Mouse (Mus musculus): ENCODE data around the gene Rps3.

Rps3 gene

DNA sequence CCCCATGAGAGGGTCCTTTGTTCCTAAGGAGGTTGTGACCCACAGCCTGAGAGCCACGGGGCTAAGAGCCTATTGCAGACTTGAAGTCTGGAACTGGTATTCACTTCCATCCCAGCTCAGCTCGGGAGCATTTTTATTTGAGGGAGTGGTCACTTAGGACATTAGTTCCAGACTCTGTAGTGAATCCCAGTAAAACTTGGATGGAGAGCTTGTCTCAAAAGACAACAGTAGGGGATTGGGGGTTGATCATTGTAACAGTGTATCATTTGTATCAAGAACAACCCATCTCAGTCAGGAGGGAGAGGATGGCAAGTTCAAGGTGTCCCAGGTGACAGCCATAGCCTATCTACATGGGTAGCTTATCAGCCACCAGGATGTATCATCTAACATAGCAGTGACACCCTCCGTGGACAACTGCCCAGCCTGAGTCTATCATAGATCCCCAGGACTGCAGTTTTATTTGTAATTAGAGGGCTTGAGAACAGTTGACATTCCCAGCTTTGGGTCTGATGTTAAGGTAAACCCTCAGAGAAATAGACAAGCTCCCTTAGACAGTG is 6.9 kb downstream of the Rps3 start:
- DNase-seq (ENCODE audit: low spot score in 2 of 2): no peak

DNA sequence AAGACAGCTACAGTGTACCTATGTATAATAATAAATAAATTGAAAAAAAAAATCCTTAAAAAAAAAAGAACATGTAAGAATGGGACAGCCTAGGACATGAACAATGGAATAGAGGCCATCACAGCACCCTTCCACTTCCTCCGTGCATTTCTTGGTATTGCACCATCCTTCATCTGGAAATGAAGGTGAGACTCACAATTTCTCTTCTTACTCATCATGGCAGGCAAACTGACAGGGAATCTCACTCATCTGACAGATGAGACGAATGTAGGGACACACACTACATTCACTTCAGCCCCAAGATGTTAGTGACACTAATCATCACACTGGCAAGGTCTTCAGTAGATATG is 8.0 kb downstream of the Rps3 start:
- DNase-seq (ENCODE audit: low spot score in 2 of 2): no peak

DNA sequence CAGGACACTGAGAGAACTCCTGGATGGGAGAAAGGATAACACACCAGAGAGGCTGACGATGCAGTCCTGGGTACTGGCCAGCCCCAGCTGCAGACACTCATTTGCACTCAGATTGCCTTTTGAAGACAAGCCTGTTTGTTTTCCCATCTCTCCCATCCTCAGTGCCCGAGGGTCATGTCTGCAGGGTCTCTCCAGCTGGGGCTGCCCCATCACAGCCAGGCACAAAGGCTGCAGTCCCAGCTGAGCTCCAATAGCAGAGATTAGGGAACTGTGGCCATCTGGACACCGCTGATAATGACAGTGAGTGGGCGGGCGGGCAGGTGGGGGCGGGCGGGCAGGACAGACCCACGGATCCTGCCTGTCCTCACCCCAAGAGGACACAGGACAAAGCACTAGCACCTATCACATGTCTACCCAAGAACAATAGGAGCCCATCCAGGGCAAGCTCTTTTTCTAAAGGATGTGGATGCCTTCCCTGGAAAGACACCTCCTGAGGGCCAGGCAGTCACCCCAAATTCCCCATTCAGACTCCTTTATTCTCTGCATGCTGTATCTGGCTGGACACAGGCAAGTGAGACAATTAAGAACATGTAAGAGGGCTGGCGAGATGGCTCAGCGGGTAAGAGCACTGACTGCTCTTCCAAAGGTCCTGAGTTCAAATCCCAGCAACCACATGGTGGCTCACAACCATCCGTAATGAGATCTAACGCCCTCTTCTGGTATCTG is 8.5 kb downstream of the Rps3 start:
- no peak for DNase-seq (ENCODE audit: low spot score in 2 of 2)

DNA sequence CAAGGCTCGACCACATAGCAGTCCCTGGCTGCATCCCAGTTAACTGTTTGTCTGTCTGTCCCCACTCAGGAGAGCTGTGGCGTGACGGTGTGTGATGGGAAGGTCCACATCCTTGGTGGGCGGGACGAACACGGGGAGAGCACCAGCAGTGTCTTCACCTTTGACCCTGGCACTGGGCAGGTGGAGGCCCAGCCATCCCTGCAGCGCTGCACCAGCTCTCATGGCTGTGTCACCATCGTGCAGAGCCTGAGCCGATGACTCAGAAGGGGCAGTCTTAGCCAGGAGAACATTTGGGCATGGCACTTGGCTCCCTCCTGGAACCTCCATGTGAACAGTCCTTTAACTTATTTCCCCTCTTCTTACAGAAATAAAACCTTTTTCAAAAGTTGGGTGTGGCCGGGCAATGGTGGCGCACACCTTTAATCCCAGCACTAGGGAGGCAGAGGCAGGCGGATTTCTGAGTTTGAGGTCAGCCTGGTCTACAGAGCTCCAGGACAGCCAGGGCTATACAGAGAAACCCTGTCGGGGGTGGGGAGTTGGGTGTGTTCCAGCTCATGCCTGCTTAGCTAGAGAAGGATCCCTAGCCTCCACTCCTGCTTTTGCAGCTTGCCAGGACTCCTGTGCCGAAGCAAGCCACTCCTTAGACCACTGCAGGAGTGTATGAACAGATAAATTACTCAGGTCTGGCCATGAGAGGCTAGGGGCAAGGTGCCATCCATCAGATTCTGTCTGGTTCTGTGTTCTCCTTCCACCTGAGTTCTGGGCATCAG is 9.7 kb downstream of the Rps3 start:
- DNase-seq (ENCODE audit: low spot score in 2 of 2): no peak

DNA sequence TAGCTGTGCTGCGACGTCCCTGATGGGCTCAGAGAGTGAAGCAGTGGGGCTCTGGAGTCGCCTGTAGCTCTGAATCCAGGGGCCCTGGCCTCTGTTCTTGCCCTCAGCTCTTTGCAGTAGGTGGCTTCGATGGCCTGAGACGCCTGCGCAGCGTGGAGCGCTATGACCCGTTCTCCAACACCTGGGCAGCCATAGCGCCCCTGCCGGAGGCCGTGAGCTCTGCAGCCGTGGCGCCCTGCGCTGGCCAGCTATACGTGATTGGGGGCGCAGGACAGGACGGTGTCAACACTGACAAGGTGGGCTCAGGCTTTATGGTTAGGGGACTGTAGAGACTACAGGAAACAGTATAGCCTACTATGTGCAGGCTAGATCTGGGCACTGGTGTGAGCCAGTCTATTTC is 12.0 kb downstream of the Rps3 start:
- no peak for DNase-seq (ENCODE audit: low spot score in 2 of 2)

DNA sequence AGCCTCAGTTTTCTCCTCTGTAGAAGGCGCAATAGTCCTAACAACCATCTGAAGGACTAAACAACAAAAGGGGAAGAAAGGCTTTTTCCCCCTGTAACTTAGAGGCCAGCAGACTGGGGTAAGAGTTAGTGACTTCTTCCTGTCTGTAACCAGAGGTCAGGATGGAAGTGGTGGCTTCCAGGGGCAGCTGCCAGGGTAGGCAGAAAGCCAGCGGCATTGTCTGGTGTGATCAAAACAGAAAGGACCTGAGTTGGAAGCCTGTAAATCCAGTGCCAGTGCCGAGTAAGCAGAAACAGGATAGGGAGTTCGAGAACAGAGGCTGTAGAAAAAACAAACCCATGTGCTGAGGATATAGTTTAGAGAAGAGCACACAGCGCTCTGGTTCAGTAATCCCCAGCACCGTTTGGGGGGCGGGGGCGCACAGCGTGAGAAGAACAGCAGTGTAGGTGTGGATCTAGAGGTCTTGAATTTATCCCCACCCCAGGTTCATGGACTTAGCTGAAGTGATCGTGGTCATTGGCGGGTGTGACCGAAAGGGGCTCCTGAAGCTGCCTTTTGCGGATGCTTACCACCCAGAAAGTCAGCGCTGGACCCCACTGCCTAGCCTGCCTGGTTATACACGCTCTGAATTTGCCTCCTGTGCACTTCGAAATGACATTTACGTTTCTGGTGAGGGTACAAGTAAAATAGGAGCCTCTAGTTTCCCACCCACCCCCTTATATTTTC is 13.7 kb downstream of the Rps3 start:
- DNase-seq (ENCODE audit: low spot score in 2 of 2): no peak

DNA sequence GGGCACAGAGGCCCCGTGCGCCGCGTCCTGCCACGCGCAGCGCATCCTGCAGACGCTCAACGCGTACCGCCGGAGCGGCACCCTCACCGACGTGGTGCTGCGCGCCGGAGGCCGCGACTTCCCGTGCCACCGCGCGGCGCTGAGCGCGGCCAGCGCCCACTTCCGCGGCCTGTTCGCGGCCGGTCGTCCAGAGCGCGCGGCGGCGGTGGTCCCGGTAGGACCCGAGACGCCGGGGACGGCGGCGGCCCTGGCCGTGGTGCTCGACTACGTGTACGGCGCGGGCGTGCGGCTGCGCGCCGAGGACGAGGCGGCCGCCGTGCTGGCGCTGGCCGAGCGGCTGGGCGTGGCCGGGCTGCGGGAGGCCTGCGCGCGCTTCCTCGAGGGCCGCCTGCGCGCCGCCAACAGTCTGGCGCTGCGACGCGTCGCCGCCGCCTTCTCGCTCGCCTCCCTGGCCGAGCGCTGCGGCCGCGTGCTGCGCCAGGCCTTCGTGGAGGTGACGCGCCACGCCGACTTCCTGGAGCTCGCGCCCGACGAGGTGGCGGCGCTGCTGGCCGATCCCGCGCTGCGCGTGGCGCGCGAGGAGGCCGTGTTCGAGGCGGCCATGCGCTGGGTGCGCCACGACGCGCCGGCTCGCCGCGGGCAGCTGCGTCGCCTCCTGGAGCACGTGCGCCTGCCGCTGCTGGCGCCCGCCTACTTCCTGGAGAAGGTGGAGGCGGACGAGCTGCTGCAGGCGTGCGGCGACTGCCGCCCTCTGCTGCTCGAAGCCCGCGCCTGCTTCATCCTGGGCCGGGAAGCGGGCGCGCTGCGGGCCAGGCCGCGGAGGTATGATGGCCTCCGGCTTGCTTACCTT is 15.0 kb downstream of the Rps3 start:
- peak; percentile 80 to 84 for DNase-seq (ENCODE audit: low spot score in 2 of 2)

DNA sequence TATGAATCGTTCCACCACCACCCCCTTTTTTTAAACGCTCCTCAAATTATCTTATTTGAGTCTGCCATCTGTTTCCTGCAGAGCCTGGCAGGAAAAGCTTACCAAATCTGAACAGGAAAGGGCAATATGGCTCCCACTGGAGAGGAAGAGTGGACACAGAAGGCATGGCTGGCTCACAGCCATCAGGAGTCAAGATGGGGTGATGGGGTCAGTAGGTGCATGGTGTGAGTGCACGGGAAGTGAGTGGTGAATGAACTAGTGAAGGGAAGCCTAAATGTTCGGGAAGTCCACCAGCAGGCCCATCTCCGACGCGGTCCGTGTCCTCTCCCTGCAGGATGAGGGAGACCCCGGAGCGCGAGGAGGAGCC is 15.6 kb downstream of the Rps3 start:
- DNase-seq (ENCODE audit: low spot score in 2 of 2): peak in 1 of 2 experiments; percentile 46

DNA sequence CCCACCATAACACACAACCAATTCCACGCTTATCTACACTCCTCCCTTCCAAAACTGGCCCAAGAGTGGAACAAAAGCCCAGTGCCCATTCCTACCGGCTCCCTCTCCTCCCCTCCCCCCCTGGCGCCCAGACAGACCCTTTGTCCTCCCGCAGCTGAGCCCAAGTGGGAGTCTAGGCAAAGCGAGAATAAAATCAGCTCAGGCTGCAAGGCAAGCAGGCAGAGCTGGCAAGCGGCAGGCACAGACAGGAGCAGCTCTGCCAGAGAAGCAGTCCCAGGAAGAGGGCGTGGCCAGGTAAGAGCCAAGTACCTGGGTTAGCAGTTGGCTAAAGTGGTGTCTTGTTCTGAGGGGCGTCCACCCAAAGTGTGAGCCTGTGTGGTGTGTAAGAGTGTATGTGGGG is 17.7 kb downstream of the Rps3 start, which contains the start of gene Klhl35:
Klhl35 (plus strand) TSS at position 194 of the 400 bp plus-strand sequence.
- no peak for DNase-seq (ENCODE audit: low spot score in 2 of 2)

DNA sequence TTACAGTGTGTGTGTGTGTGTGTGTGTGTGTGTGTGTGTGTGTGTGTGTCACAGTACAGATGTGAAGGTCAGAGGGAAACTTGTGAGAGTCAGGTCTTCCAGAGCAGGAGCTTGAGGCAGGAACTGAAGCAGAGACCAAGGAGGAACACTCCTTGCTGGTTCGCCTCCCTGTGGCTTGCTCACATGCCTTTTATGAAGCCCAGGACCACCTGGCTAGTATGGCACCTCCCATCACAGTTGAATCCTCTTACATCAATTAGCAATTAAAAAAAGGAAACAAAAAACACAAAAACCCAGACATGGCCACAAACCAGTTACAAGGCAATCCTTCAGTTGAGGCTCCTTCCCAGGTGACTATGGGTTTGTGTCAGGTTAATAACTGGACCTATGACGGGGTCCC is 20.4 kb downstream of the Rps3 start:
- DNase-seq (ENCODE audit: low spot score in 2 of 2): no peak

DNA sequence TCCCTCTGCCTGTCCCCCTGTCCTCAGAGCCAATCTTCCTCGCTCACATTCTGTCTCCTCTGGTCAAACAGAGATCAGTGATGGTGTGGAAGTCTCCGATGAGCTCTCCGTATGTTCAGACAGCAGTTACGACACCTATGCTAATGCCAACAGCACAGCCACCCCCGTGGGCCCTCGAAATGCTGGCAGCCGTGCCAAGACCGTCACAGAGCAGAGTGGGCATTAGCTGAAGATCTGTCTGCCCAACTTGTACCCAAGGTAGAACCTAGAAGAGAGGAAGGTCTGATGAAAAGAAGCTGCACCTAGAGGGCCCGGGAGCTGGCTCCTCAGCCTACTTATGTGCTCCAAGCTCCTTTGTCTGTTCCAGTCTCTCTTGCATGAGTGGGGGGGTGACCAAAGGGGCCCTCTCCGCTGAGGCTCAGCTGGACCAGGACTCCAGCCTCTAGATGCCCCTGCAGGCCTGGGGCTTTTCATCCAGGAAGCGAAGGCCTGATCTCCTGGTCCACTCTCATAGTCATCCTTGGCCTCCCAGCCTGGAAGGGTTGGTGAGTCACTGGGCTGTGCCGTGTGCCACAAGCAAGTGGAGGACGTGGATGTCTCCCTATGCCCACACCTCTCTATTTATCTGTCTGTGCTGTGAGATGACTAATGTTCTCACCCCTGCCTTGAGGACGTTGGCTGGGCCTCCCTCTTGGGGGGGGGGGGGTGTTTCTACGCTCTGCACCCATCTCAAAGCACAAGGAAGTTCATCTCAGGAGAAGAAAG is 23.5 kb downstream of the Rps3 start:
- no peak for DNase-seq (ENCODE audit: low spot score in 2 of 2)

DNA sequence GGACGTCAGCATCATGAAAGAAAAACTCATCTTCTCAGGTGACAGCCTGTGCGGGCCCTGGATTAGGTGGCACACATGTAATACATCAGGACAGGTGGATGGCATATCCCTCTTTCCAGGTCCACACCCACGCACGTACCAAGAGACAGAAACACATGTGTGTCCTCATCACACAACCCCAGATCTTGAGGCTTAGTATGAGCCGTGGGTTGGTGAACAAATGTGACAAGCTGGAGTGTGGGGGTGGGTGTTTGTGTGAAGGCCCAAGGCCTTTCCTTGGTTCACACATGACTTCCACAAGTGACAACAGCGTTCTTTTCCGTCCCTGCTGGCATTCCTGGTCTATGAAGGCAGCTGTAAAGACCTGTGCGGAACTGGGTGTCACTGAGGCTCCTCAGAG is 24.7 kb downstream of the Rps3 start:
- DNase-seq (ENCODE audit: low spot score in 2 of 2): no peak

DNA sequence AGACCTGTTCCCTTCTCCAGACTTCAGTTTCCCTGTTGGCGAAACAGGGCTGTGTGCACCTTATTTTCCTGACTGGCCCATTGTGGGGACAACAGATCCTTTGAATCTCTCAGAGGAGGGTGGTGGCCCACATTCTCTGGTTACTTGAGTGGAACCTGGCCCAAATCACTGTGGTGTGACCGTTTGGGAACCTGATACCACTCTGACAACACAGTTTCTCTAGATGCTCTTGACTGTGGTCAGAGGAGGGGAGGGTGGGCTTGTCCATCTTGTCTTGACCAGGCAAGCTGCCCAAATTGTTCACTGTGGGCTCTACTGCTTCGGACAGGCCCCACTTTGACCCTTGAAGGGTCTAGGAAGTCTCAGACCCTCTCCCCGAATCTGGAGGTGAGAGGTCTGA is 29.5 kb downstream of the Rps3 start:
- DNase-seq (ENCODE audit: low spot score in 2 of 2): no peak

DNA sequence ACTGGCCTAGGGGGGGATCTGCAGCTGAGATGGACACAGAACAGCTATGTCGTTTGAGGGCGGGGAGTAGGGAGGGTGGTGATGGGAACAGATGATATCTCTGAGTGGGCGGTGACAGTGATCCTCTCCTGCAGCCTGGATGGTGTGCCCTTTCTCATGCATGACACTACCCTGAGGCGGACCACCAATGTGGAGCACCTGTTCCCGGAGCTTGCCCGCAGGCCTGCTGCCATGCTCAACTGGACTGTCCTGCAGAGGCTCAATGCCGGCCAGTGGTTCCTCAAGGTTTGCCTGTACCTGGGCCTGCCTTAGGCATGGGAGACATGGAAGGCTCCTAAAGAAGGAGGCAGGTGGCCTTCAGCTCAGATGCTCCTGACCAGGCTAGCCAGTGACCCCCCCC is 30.7 kb downstream of the Rps3 start:
- DNase-seq (ENCODE audit: low spot score in 2 of 2): no peak

DNA sequence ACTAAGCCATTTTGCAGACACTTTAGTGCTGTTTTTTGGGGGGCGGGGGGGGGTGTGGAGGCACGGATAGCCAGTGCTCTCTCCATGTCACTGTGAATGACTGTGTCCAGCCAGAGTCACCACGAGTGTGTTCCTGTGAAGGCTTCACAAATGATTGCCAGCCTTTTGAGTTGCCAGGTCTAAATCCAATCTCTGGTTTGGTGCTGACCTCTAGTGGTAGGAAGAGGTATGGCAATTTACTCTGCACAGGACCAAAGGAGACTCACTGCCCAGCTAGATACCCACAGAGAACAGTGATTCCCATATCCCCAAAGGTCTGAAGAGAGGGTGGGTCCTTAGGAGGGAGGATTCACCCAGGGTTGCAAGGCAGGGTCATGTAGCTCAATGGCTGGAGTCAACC is 32.8 kb downstream of the Rps3 start:
- DNase-seq (ENCODE audit: low spot score in 2 of 2): no peak

DNA sequence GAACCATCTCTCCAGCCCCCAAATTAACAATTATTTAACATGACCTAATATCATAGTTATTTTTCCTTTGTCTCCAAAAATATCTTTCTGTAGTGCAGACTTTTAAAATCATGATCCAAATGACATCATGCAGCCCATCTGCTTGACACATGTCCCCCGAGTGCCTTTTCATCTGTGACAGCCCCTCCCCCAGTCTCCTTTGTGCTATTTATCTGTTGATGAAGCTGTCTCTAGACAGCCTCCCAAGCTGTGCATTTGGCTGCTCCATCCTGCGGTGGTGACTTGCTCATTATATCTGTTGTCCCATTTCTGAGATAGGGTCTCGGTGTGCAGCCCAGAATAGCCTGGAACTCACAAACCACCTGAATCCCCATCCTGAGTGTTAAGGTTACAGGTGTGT is 33.8 kb downstream of the Rps3 start:
- no peak for DNase-seq (ENCODE audit: low spot score in 2 of 2)

DNA sequence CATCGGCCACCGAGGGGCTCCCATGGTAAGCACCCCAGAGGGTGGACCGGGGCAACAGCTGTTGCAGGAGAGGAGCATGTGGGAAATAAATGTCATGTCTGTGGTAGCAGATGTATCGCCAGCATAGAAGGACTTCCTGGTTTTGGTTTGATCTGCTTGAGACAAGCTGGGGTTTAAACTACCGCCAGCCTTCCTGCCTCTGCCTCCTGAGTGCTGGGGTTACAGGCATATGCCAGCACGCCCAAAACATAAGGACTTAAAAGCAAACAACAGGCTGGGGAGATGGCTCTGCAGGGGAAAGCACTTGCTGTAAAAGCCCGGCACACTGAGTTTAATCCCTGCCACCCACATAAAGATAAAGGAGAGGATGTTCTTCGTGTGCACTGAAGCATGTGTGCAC is 34.5 kb downstream of the Rps3 start:
- DNase-seq (ENCODE audit: low spot score in 2 of 2): no peak

DNA sequence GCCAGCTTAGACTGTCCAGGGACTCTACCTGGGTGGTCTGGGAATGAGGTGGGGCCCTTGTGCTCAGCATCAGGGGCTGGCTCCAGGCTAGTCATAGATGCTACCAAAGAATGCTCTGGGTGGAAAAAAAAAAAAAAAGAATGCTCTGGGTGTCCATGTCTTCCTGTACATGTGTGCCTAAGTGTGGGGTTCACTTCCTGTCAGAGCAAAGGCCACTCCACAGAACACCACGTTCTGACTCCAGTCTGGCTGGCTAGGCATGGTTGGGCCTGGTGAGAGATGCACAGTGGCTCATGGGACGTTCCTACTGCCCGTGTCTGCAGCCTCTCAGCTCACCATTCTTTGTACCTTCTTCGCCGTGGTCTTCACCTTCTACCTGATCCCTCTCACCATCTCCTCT is 34.9 kb downstream of the Rps3 start:
- no peak for DNase-seq (ENCODE audit: low spot score in 2 of 2)

DNA sequence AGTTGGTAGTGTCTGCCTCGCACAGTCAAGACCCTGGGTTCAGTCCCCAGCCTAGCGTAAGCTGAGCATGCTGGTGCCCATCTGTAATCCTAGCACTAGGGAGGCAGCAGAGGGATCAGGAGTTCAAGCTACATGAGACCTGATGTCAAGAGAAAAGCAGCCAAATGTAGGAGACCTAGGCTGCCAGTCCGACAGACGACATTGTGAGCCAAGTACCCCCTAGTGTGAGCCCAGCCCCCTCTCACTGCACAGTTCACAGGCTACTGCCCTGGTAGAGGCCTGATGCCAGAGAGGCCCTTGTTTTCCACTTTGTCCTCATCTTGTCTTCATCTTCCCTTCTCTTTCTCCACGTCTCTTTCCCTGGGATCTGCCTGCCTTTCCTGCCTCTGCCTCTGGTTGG is 36.2 kb downstream of the Rps3 start:
- DNase-seq (ENCODE audit: low spot score in 2 of 2): no peak

DNA sequence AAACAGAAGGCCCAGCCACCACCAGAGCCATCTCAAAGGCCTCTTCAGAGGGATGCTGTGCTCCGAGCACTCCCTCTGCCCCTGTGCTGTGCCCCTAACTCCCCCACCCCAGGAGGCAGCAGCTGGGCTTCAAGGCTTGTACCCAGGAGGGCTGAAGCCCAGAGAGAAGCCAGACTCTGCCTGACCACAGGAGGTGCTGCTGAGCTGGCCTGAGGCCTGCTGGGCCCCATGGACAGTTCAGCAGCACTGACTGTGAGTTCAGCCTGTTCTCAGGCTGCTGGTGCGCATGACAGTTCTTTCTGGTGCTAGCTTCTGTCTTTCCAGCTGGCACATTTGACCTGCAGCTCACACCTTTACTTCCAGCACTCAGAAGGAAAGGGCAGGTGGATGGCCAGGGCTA is 37.7 kb downstream of the Rps3 start:
- DNase-seq (ENCODE audit: low spot score in 2 of 2): no peak

DNA sequence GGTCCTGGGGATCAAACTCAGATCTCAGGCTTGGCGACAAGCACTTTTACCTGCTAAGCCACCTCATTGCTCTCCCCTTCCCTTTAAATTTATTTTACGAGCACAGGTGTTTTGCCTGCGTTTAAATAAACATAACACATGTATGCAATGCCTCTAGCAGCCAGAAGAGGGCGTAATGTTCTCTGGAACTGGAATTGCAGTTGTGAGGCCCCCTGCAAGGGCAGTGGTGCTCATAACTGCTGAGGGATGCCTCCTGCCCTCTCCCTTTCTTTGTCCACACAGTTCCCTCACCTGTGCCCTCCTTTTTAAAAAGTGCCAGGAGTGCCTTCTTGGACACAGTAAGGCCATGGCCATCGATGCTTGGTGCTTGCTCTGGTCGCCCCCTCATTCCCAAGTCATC is 39.5 kb downstream of the Rps3 start:
- DNase-seq (ENCODE audit: low spot score in 2 of 2): no peak
